Comparison of ENCODE assay signal across 9 mouse cellular contexts in genomic region chr7:67061756-67062155, GRCm38 (mm10).
DNase-seq lines count a peak whose midpoint lies in the region; ATAC-seq lines count a peak whose summit lies in the region.
"Had no signal": no experiment of that assay in that cellular context is flagged by ENCODE, and none has a peak within 500 bp of the region (broad histone marks: within the 10 kb centered on the region; RNA-seq: fewer than 3 reads in every experiment).

No protein-coding gene starts in this region.

- no peak overlapping the region for H3K9ac ChIP-seq in kidney, embryonic 14.5 days (ENCODE audit: low read depth, low read length)
- H3K9ac ChIP-seq: embryonic facial prominence, embryonic 13.5 days had no signal

- no peaks in the 10 kb centered on the region for H3K36me3 ChIP-seq in kidney, embryonic 14.5 days (ENCODE audit: control insufficient read depth, insufficient read depth, low read length)
- H3K36me3 ChIP-seq in heart, embryonic 10.5 days, result no peaks in the 10 kb centered on the region
- H3K36me3 ChIP-seq: embryonic facial prominence, embryonic 13.5 days had no signal

- DNase-seq in kidney, adult 18-20 months, result peak; percentile 35
- DNase-seq in urinary bladder, postnatal 25 days (ENCODE audit: low spot score), result peak; percentile 32
- DNase-seq in urinary bladder, postnatal 4 days (ENCODE audit: low spot score in 2 of 2), result no peak
- DNase-seq in cerebellum, postnatal 25 days, result peak; percentile 45 to 71
- DNase-seq in left cerebral cortex, postnatal 4 days, result peak; percentile 53
- peak; percentile 53 for DNase-seq in thymus, postnatal 25 days
- DNase-seq in heart, embryonic 10.5 days (ENCODE audit: low spot score), result no peak

- H3K27ac ChIP-seq in kidney, embryonic 14.5 days (ENCODE audit: low read depth, low read length), result no peak overlapping the region
- H3K27ac ChIP-seq in heart, embryonic 10.5 days, result no peak overlapping the region
- H3K27ac ChIP-seq: embryonic facial prominence, embryonic 13.5 days had no signal

- ATAC-seq in kidney, embryonic 14.5 days (ENCODE audit: low FRiP score, low TSS enrichment), result no peak

- H3K27me3 ChIP-seq in kidney, embryonic 14.5 days (ENCODE audit: control insufficient read depth, insufficient read depth, low read length), result no peaks in the 10 kb centered on the region
- no peaks in the 10 kb centered on the region for H3K27me3 ChIP-seq in heart, embryonic 10.5 days (ENCODE audit: insufficient read depth, poor library complexity, severe bottlenecking)
- H3K27me3 ChIP-seq: embryonic facial prominence, embryonic 13.5 days had no signal

- no peak overlapping the region for H3K4me3 ChIP-seq in kidney, embryonic 14.5 days (ENCODE audit: low read length)
- no peak overlapping the region for H3K4me3 ChIP-seq in heart, embryonic 10.5 days
- H3K4me3 ChIP-seq: embryonic facial prominence, embryonic 13.5 days had no signal

- 84% methylated on average over 9 of the region's 9 CpGs for WGBS in kidney, embryonic 14.5 days
- 83% methylated on average over 9 of the region's 9 CpGs for WGBS in heart, embryonic 10.5 days

- no peak overlapping the region for H3K4me2 ChIP-seq in kidney, embryonic 14.5 days (replicated peaks; ENCODE audit: low read depth, low read length)
- H3K4me2 ChIP-seq: embryonic facial prominence, embryonic 13.5 days had no signal

- no peaks in the 10 kb centered on the region for H3K4me1 ChIP-seq in kidney, embryonic 14.5 days (ENCODE audit: control insufficient read depth, insufficient read depth, low read length)
- H3K4me1 ChIP-seq in heart, embryonic 10.5 days, result peaks cover 9% of the 10 kb centered on the region; the same call in 1 of the 2 replicates

- intact Hi-C loops in left cerebral cortex, postnatal 4 days (cut with DNase I), result no loop called here

- no peaks in the 10 kb centered on the region for H3K9me3 ChIP-seq in kidney, embryonic 14.5 days (ENCODE audit: control insufficient read depth, low read length)
- H3K9me3 ChIP-seq in heart, embryonic 10.5 days, result no peaks in the 10 kb centered on the region
- H3K9me3 ChIP-seq: embryonic facial prominence, embryonic 13.5 days had no signal

Comparison
In these comparisons a context has a peak if more than half of its experiments do, and no peak if none do; other contexts are left out.
1. DNase-seq: peak in kidney, adult 18-20 months (single experiment), urinary bladder, postnatal 25 days (single experiment), cerebellum, postnatal 25 days (2 of 2), left cerebral cortex, postnatal 4 days (single experiment) and thymus, postnatal 25 days (single experiment); none in urinary bladder, postnatal 4 days (0 of 2) and heart, embryonic 10.5 days (single experiment).